Mouse (Mus musculus): Measurements from ENCODE around the gene Foxd1.

GRCm38 (mm10) chr13:98356973-98357425 is 3.0 kb downstream of the Foxd1 start:
- TF ChIP-seq POLR2A (IDR thresholded peaks at IDR 0.05; ENCODE audit: extremely low read depth, insufficient read depth, low read length) (no peak), CTCF (IDR thresholded peaks at IDR 0.05; ENCODE audit: extremely low read depth, insufficient read depth, low read length) (no peak)
